Mouse (Mus musculus): ENCODE measurements around the gene Ddx56.
A peak's percentile ranks its signal among the peaks of the same experiment; 100 is the strongest.

The Ddx56 gene

DNA sequence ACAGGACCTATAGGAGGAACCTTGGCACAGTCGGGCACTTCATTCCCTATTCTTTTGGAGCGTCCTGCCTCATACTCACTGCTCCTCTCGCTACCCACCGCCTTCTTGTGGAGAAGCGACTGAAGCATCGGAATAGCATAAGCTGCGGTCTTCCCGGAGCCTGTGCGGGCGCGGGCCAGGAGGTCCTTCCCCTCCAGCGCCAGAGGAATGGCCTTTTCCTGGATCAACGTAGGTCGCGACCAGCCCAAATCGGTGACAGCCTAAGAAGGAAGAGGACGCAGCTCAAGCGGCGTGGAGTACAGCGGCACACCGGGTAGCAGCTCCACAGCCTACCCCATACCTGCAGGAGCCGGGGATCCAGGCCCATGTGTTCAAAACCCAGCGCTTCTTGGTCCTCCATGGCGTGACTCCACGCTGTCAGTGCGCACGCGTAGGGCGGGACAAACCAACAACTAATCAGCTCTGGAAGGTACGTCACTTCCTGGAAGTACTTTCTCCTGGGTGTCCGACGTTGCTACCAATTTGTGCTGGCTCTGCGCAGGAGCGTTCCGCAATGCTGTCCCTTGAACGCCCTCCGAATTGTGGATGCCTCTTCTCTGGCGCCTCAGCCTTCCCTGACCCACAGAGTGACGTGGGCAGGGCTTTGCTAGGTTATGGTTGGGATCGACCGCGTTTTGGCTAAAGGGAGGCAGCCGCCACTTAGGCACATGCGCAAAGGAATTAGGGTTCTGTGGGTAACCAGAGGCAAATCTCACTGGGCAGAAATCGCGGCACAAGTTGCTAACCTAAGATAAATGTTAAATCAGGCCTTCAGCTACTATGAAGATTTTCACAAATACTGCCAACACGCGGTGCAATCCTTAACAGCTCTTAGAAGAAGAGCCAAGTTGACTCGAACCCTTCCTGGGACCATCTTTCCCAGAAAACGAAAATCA, at the start of gene Ddx56:
TSS of gene Ddx56 (minus strand) at position 453 of the 935 bp plus-strand sequence.
- peak; percentile 93 to 97 for DNase-seq (ENCODE audit: low spot score in 2 of 2)

DNA sequence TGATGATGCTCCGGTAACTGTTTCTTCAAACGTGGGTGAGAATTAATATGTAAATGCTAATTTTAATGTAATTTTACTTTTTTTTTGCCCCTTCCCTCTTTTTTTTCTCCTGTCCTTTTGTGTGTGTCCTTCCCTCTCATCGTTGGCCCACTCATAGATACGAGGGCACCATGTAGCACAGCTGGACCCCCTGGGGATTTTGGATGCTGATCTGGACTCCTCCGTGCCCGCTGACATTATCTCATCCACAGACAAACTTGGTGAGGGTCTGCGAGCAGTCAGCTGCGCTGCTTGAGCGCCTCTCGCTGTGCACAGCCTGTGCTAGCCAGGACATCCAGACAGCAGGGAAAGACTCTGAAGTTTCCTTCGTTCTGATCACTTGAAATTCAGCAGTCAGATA, 49.2 kb upstream of the Ddx56 start:
- no peak for DNase-seq (ENCODE audit: low spot score in 2 of 2)

GRCm38 (mm10) chr11:6313874-6314406, 46.4 kb upstream of the Ddx56 start:
- DNase-seq (ENCODE audit: low spot score in 2 of 2): peak; percentile 14 to 17

GRCm38 (mm10) chr11:6308181-6308580, 40.6 kb upstream of the Ddx56 start:
- DNase-seq (ENCODE audit: low spot score in 2 of 2): no peak

DNA sequence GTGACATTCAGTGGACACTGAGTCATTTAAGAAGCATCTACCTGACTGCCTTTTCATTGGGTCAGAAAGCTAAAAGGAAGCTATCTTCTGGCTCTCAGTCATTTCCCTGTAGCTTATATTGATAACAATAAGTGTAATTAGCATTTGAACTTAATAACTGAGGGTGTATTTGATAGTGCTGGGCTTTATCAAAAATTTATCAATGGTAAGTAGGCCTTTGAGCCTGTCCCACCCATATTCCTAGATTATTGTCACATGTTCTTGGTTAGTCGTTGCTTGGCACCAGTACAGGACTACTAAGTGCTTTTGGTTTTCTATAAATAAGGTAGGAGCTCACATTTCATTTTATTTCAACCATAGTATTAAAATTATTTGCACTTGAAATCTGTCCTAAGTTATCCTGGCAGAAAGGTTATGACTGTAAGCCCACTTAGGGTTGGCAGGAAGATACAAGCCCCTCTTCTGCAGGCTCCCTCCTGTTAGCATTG, 38.4 kb upstream of the Ddx56 start:
- DNase-seq (ENCODE audit: low spot score in 2 of 2): no peak

- no peak for DNase-seq (ENCODE audit: low spot score in 2 of 2)
These were observed 35.2 kb upstream of the Ddx56 start for GRCm38 (mm10) chr11:6302793-6303192.

DNA sequence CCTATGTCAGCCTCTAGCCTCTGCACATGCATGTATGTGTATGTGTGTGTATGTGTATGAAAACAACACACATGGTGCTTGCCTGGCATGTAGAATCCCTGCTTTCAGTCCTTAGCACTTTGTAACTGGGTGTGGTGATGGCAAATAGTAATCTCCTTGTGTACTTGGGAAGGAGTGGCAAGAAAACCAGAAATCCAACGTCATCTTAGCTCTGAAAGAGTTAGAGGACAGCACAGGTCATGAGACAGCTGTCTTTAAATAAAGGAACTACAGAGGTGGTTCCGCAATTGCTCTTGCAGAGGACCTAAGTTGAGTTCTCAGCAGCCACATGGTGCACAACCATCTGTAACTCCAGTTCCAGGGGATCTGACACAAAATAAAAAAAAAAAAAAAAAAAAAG, 31.9 kb upstream of the Ddx56 start:
- no peak for DNase-seq (ENCODE audit: low spot score in 2 of 2)

- DNase-seq (ENCODE audit: low spot score in 2 of 2): no peak
These were observed 28.5 kb upstream of the Ddx56 start for GRCm38 (mm10) chr11:6296077-6296476.

- DNase-seq (ENCODE audit: low spot score in 2 of 2): no peak
These were observed 27.1 kb upstream of the Ddx56 start for GRCm38 (mm10) chr11:6294632-6295031.

DNA sequence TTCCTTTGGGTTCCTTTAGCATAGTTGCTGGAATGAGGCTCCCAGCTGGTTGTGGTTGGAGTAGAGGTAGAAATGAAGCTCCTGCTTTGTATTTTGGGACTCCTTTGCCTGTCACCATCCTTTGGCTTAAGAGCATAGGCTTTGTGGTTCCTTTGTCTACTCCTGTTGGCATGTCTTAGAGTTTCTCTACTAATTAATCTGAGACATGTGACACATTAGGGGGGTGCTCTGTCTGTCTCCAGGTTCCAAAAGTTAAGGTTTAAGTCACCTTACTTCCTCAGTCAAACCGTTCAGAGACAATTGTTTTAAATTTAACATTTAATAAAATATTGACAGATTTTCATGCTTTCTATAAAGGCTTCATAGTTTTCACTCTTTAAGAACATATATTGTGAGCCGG, 26.0 kb upstream of the Ddx56 start:
- no peak for DNase-seq (ENCODE audit: low spot score in 2 of 2)

DNA sequence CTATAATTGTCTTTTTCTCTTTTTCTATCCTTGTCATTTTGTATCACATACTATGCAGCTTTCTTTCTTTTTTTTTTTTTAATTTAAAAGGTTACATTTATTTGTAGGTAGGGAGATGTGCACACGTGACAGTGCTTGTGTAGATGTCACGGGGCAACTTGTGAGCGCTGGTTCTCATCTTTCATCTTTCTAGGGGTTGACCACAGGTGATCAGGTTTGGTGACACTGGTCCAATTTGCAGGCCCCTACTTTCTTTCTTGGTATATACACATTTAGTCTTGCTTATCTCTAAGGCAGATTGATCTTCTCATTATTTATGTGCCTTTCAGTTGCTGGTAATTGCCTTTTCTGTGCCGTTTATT, 25.4 kb upstream of the Ddx56 start:
- DNase-seq (ENCODE audit: low spot score in 2 of 2): no peak

- DNase-seq (ENCODE audit: low spot score in 2 of 2): peak; percentile 74 to 81
These were observed 24.8 kb upstream of the Ddx56 start for GRCm38 (mm10) chr11:6292116-6292987.

DNA sequence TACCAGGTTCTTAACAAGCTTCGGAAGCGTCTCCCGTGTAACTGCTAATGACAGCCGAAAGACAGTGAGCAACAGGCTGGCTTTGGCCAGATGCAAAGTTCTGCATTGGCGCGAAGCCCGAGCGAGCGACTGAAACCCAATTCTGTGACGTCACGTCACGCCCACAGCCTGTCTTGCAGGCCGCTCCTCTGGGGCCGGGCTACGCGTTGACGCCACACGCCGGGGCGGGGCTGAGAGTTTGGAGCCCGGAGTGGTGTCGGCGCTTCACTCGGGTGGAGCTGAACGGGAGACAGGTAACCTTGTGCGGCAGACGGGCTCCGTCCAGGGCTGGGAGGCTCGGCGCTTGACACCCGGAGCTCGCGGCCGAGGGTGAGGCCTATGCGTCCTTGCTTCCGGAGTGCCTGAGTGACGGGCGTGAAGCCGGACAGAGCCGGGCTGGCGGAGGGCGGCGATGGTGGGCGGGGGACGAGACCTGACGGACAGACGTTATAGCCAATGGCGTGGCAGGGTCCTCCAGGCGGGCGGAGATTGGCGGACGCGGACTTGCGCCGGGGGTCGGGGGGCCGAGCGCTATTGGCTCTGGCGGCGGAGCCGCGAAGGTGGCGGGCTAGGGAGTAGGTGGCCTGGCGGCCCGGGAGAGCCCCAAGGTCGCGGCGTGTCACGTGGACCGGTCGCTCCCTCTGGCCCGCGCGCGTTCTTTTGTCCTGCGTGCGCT, 24.0 kb upstream of the Ddx56 start, which contains the start of gene Ogdh:
TSS of gene Ogdh (plus strand) at position 233 of the 715 bp plus-strand sequence.
- peak; percentile 98 to 99 for DNase-seq (ENCODE audit: low spot score in 2 of 2)

DNA sequence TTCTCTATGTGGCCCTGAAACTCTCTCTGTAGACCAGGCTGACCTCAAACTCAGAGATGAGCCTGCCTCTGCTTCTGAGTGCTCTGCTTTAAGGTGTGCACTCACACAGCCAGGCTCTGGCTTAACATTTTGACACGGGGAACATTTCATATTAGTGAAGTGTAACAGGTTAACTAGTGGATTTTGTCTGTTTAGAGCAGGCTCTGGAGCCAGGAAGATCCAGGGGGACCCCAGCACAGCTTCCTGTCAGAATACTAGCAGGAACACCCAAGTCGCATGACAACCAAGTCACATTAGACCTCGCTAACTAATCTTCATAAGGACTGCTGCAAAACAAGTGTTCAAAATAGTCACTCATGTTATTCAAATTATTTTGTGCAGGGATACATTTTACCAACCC, 23.3 kb upstream of the Ddx56 start:
- DNase-seq (ENCODE audit: low spot score in 2 of 2): no peak

DNA sequence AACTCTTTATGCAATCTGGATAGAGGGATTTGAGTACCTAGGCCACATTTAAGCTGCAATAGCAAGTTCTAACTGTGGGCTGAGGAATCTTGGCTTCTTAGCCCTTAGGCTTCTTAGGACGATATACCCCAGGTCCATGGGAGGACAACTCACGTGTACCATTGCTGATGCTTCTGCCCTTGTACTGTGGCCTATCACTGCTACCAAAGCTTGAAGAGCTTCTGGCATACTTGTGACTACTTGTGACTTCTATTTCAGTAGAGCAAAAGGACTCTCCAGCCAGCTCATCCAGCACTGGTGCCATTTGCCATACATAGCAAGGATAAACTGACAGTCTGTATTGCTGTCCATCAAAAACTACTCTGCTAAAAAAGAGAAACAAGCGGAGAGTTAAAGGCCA, 22.6 kb upstream of the Ddx56 start:
- no peak for DNase-seq (ENCODE audit: low spot score in 2 of 2)

DNA sequence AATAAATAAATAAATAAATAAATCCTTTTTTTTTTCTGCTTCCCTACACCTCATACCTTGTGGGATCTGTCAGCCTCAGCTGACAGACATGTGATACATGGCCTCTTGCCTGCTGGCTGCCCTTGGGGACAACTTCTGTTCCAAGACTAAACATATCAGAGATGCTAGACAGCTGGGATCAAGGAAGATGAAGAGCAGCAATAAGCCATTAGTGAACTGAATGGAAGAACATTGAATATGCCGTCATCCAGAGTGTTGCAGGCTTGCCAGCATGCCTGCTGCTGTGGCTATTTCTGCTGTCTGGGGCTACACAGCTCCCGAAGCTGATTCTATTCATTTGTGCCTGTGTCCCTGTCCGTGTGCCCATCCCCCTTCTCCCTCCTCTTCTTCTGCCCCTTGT, 15.4 kb upstream of the Ddx56 start:
- DNase-seq (ENCODE audit: low spot score in 2 of 2): no peak

GRCm38 (mm10) chr11:6276466-6276865, 8.9 kb upstream of the Ddx56 start:
- no peak for DNase-seq (ENCODE audit: low spot score in 2 of 2)

- no peak for DNase-seq (ENCODE audit: low spot score in 2 of 2)
These were observed 7.5 kb upstream of the Ddx56 start for GRCm38 (mm10) chr11:6275094-6275484.

DNA sequence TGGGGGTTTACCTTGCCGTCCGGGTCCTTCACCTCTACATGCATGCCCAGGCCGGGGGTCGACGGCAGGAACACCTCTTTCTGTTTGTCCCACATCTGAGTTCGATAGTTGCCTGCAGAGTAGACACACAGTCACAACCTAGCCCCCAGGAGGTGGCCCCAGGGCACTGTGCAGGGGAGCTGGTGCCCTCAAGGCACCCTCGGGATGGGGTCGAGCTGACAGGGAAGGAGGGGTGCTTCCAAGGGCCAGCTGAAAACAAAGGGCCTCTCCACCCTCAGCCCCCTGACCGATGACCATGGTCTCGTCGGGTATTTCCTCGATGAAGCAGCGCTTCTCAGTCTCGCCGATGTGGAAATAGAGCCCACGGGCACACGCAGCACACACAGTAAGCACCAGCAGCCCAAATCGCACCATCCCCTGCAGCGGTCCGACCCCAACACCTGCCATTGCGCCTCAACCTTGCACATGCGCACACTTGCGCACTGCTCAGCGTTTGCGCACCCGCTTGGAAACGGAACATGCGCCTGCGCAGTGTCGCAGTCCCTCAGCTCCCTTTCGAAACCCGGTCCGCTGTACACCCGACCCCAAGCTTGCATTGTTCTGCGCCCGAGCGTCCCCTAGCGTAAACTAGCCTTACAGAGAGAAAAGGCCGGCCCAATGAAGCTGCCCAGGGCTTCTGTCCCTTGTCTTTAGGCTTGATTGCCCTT, 7.0 kb upstream of the Ddx56 start, which contains the start of gene Tmed4:
TSS of gene Tmed4 (minus strand) at position 484 of the 707 bp plus-strand sequence.
- peak; percentile 98 to 99 for DNase-seq (ENCODE audit: low spot score in 2 of 2)

DNA sequence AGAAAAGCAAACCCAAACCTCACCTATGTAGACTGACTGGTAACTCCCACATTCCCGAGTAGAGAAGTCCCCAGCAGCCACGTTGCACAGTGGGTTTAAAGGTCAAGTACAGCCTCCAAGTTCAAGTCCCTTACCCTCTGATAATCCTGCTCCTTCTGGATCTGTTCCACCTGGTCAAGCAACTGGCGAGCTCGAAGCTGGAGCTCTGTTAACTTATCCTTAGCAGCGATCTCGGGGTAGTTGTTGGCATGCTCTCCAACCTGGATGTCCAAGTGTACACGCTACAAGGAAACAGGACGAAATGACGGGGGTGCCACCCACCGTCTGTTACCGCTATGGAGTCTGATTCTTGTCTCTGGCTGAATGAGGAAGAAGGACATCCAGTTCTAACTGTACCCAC, 6.0 kb upstream of the Ddx56 start:
- no peak for DNase-seq (ENCODE audit: low spot score in 2 of 2)

- no peak for DNase-seq (ENCODE audit: low spot score in 2 of 2)
These were observed 951 bp downstream of the Ddx56 start for GRCm38 (mm10) chr11:6266621-6267020.
